Mouse (Mus musculus) common myeloid progenitor, adult 5-6 weeks (primary cell): ENCODE measurements around the gene Fgfr1op. TPM values are rescaled to one million over a fixed set of nuclear protein-coding genes. Genes with fewer than 3 reads are reported as not detected.
"Not testable (repeated sequence)": the region's sequence is repeated elsewhere in the genome, so short reads cannot be mapped to it uniquely, and the experiment has no call there.

Experiments
- ATAC-seq: replicated peaks from 2 replicates; pipeline ENCODE4 v1.8.0; 2016; ENCODE audit warnings: low read depth, mild to moderate bottlenecking, moderate TSS enrichment, inconsistent platforms; ENCODE audit not compliant: poor library complexity, severe bottlenecking
- total RNA-seq: library from RNA; stranded (forward); fragments of 200-1000, 187-1606 nt; gene quantifications from 2 replicates; pipeline ENCODE4 v1.2.3, GENCODE M21; 2017

Fgfr1op gene
- total RNA-seq, 1 experiment from 2014 or later, result 54.3 TPM

DNA sequence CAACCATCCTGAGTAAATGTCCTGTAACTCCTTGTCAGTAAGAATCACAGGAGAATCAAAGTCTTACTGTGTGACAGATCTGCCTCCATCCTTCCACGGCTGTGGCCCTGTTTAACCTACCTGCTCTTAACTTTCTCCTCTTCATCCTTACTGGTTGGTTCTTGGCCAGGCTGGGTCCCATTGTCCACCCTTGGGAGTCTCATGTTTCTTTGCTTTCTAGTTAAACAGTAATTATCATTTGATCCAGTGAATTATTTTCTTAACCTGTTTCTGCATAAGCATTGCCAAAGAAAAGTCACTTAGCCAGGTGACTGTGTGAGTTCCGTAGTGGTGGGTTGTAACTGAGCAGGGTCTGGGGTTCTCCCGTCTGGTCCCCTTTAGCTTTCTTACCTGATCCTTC lies 1.2 kb downstream of the Fgfr1op start:
- not testable (repeated sequence) for ATAC-seq

GRCm38 (mm10) chr17:8167436-8167835 lies 2.1 kb downstream of the Fgfr1op start:
- not testable (repeated sequence) for ATAC-seq

DNA sequence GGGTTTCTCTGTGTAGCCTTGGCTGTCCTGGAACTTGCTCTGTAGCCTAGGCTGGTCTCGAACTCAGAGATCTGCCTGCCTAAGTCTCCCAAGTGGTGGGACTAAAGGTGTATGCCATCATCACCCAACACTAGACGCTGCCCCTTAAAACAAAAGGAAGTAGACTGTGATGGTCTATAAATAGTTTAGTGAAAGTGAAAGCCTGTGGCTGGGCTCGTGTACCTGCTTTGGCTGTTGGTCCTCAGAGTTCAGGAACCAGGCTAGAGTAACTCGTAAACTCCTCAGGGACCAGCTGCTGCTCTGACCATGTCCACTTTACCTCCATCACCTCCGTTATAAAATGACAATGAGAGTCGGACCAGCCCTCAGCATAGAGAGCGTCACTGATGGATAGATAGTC lies 5.0 kb downstream of the Fgfr1op start:
- peak; percentile 42; the same call in 1 of the 2 replicates for ATAC-seq

DNA sequence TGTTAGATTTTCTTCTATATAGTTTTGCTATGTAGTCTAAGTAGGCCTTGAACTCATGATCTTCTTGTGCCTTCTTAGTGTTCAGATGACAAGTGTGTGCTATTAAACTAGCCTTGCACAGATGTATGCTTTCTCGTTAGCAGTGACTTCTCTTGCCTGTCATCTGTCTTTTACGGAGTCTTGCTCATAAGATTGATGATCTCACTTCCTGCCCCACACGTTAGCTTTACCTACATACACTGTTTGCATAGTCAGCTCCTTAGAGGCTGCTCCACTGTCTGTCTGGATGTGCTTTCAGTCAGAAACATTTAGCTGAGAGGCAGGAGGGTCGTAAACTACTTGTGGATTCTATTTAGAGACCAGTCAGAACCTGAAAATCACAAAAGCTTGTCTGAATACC lies 5.8 kb downstream of the Fgfr1op start:
- ATAC-seq, result no peak

GRCm38 (mm10) chr17:8177090-8177489 lies 11.8 kb downstream of the Fgfr1op start:
- ATAC-seq, result no peak

DNA sequence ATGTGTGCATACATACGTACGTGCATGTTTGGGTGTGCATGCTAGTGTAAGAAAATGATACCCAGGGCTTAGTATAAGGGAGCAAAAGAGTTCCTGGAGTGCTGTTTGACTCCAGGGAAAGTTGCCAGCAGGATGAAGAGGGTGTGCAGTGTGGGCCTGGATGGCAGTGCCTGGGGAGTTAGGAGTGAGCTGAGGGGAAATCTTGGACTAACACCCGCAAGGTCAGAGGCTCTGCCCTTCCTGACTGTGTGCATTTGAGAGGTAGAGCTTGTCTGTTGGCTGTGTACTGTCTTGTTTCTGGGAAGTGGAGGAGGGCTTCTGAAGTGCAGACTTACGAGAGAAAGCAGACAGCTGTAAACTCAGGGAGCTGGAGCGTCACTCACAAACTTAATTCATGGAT lies 18.5 kb downstream of the Fgfr1op start:
- ATAC-seq, result no peak

DNA sequence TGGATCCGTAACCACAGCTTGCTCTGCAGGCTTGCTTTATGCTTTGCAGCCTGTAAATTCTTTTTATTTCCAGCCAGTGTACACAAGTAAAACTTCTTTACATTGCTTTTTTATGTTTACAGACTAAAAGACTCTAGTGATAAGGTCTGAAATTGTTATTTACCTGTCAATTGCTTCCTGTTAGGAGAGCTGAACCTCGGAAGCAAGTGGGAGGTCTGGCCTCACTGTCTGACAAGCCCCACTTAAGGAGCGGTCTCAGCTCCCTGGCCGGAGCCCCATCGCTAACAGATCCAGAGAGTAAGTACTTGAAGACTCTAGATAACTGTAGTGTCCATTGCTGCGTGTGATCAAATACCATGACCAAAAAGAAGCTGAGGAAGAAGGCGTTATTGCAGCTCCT lies 18.9 kb downstream of the Fgfr1op start:
- no peak for ATAC-seq

DNA sequence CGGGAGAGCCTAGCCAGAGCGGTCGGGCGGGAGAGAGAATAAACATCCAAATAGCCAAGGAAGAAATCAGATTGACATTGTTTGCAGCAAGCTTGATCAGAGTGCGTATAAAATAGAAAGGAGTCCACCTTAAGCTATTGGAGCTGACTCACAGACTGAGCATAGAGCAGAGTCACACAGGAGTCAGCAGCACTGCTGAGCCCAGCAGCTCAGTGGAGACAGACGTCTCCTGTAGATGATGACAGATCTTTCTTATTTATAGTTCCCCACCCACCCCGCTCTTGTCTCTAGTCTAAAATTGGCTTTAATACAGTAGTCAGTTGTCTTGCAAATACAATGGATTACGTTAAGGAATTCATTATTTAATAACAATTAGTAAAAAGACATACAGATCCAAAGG lies 28.4 kb downstream of the Fgfr1op start:
- ATAC-seq, result no peak

DNA sequence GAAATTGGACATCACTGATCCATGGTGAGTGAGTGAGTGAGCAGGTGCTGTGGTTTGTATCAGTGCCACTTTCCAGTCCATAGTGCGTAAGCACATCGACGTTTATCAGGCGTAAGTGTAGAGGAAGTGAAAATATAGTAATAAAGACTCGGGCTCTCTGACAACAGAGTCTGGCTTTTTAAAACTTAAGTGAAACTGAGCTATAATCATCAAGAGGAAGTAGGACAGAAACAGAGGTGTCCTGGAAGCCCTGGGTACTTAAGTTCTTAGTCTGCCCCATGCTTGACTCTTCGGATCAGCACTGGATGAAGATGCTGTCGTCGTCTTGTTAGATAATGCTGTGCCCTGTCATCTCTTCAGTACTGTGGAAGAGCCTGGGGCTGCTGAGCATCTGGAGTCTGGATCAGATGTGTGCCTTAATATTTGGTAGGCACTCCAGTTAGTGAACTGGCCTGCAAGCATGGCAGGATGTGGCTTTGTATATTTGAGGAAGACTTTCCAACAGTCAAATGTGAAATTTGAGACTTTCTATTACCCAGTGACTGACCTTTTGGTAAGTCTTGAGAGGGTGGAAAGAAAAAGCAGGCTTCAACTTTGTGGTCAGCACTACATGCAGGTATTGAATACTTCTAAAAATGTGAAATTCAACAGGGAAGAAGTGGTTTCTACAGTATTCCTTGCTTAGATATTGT lies 30.5 kb downstream of the Fgfr1op start:
- ATAC-seq, result peak; percentile 67

GRCm38 (mm10) chr17:8197652-8198051 lies 32.4 kb downstream of the Fgfr1op start:
- no peak for ATAC-seq

DNA sequence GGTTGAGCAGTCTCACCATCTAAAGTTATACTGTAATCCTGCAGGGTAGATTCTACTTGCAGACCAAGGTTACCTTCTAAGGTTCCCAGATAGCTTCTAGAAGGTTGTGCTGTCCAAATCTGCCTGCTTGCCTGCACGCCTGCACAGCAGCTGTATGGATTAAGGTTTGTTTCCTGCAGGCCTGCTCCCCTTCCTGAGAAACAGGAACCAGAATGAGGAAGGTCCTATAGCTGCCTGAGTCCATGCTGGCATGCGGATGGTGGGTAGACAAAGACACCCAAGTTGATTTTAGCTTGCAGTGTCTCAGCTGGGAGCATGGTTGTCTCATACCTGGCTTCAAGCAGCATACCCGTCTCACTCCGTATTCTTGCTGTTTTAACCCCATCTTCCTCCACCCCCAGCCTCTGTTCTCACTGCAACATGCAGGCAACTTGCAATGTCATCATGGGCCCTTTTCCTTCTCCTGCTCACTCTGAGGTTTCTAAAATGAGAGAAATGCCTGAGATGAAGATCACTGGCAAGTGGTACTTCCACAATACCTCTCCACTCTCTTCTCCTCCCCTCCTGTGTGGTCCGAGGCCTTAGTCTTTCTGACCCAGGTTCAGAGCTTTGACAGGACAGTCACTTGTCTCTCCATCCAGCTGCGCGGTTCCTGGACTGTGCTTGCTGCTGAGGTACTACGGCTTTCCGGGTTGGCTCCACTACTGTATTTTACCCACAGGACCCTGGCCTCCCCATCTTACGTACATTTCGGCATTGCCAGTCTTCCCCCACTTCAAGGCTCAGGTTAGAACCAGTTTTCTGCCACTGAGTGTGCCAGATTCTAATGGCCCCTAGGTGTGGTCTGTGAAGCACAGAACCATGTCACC lies 34.0 kb downstream of the Fgfr1op start:
- ATAC-seq, result peak; percentile 79

GRCm38 (mm10) chr17:8199936-8200330 lies 34.6 kb downstream of the Fgfr1op start:
- ATAC-seq, result no peak

DNA sequence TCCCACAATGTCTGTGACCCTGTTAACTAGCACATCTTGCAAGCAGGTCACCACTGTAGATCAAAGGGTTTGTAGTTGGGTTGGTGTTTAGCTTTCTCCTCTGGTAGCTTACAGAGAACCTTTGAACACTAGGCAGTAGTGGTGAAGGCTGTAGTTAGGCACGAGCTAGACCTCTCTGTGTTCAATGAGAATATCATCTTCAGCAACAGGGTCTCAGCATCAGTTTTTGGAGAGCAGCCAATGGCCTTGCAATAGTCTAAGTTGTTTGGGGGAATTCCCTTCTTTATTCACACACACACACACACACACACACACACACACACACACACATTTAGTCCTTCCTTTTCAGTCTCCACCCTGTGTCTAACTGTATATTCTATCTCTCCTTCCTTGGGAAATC lies 38.2 kb downstream of the Fgfr1op start:
- no peak for ATAC-seq

- not testable (repeated sequence) for ATAC-seq
Measured at GRCm38 (mm10) chr17:8205221-8205631, 39.9 kb downstream of the Fgfr1op start.

GRCm38 (mm10) chr17:8206691-8207090 lies 41.4 kb downstream of the Fgfr1op start:
- ATAC-seq, result no peak

DNA sequence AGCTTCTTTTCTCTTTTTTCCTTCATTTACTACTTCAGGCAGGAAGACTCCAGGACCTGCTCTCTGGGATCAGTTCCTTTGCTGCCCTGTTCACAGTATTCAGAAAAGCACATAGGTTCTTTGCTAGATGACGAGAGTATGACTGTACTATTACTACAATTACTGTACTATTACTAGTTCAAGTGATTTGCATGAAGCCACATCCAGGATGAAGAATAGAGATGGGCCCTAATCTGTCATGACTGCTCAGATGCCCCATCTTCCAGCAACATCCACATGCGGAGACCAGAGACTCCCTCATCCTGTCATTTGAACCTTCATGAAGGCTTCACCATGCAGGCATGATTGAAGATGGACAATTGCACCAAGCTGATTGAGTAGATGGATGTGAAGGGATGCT lies 44.4 kb downstream of the Fgfr1op start:
- ATAC-seq, result no peak

GRCm38 (mm10) chr17:8210170-8210569 lies 44.9 kb downstream of the Fgfr1op start:
- ATAC-seq, result no peak

DNA sequence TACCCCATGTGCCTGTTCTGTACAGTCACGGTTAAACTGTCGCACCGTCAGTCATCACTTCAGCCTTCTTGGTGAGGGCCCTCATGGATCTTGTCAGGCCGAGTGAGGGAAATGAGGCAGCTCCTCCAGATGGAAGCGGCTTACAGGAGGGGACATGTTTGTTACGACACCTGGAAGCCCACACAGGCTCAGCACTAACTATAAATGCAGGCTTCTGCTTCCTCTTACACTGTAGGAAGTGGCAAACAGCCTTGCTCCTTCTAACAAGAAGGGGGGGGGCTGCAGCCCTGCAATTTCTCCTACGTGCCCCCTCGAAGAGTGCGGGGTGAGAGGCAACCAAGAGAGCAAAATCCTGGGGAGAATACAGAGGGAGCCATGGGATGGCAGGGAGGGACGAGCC lies 45.4 kb downstream of the Fgfr1op start:
- ATAC-seq, result peak; percentile 40

GRCm38 (mm10) chr17:8211399-8211798 lies 46.1 kb downstream of the Fgfr1op start:
- ATAC-seq, result no peak

DNA sequence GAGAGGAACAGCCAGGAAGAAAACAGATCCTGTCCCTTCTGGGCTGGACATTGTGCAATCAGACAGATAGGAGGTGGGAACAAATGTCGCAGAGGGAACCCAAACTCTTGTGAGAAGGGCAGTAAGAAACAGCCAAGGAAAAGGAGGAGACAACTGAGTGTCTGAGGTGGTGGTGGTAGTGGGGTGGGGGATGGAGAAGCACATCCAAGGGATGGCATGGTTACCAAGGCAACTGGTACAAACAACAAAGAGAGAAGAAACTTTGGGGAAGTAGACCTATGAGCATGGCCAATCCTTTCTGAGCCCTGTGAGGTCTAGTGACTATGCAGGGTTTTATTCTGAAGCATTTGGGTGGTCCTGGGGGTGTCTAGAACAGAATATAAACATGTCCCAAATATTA lies 49.1 kb downstream of the Fgfr1op start:
- peak; percentile 89 for ATAC-seq

DNA sequence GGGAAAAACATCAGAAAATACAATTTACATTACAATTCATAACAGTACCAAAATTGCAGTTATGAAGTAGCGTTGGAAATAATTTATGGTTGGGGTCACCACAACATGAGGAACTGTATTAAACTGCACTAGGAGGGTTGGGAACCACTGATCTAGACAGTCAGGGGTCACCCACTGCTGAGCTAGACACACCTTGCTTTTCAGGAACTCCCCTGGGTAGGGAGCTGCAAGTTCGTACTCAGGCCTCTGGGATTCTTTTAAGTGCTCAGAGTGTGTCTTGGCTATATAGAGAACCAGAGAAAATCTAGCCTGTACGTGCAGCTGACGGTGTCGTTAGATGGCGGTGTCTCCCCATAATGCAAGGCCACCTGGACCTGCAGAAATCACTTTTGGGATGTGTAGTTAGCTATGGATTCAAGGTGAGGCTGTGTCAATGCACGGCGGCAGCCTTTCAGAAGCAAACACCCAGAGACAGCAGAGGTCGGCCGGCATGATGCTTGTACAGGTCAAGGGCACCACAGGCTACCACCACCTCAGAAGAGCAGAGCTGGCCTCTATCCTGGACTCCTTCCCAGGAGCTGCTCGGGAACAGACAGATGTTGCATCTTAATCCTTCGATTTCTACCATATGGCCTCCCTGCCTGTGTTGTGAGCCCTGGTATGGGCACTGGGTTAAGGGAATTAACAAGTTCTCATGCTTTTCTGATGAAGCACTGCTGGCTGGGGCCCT lies 49.9 kb downstream of the Fgfr1op start:
- no peak for ATAC-seq
